Mouse (Mus musculus) liver, embryonic 12.5 days (tissue): Measurements from ENCODE around the gene Lag3. TPM values are rescaled to one million over a fixed set of nuclear protein-coding genes. Genes with fewer than 3 reads are reported as not detected.

Experiments
- ATAC-seq: fragments of 200-750 bp; cut with Nextera tagmentation; 2 replicates; pipeline ENCODE4 v1.8.0; 2017; ENCODE audit warnings: moderate number of reproducible peaks, mild to moderate bottlenecking, moderate library complexity
- H3K27ac ChIP-seq: fragments of 300-500 bp; sonication (generic); 2 replicates; pipeline ENCODE4 v1.5.1; 2016; ENCODE audit warnings: mild to moderate bottlenecking
- H3K27me3 ChIP-seq: fragments of 300-500 bp; sonication (generic); replicated peaks from 2 replicates; pipeline ENCODE4 v1.6.1; 2016; ENCODE audit warnings: mild to moderate bottlenecking, moderate library complexity
- H3K36me3 ChIP-seq: fragments of 300-500 bp; sonication (generic); 2 replicates; pipeline ENCODE4 v1.6.1; 2016; ENCODE audit warnings: mild to moderate bottlenecking, moderate library complexity
- H3K4me1 ChIP-seq: fragments of 300-500 bp; sonication (generic); 2 replicates; pipeline ENCODE4 v1.6.1; 2016
- H3K4me2 ChIP-seq: fragments of 300-500 bp; sonication (generic); 2 replicates; pipeline ENCODE4 v1.6.1; 2016; ENCODE audit warnings: mild to moderate bottlenecking, moderate library complexity
- H3K4me3 ChIP-seq: fragments of 300-500 bp; sonication (generic); 2 replicates; pipeline ENCODE4 v1.5.1; 2016; ENCODE audit warnings: mild to moderate bottlenecking, moderate library complexity
- H3K9ac ChIP-seq: fragments of 300-500 bp; sonication (generic); 2 replicates; pipeline ENCODE4 v1.6.1; 2016; ENCODE audit warnings: mild to moderate bottlenecking, moderate library complexity
- H3K9me3 ChIP-seq: fragments of 300-500 bp; sonication (generic); replicated peaks from 2 replicates; pipeline ENCODE4 v1.6.1; 2016; ENCODE audit warnings: mild to moderate bottlenecking, moderate library complexity
- WGBS: fragments of 180-500 bp; shearing (Covaris S2); methylation state at CpG from one replicate; pipeline ENCODE4 v1.1.7; 2016; ENCODE audit not compliant: insufficient replicate concordance; 5-methylcytosine and 5-hydroxymethylcytosine counted together
- polyA plus RNA-seq: library from polyadenylated mRNA; unstranded; fragments of >200 nt; fragmentation: Nextera tagmentation; extraction: Ambion mirVana; gene quantifications from 2 replicates; pipeline ENCODE4 v1.2.1, GENCODE M21; 2016

The Lag3 gene
- polyA plus RNA-seq, 1 experiment from 2014 or later = 0.32 TPM

DNA sequence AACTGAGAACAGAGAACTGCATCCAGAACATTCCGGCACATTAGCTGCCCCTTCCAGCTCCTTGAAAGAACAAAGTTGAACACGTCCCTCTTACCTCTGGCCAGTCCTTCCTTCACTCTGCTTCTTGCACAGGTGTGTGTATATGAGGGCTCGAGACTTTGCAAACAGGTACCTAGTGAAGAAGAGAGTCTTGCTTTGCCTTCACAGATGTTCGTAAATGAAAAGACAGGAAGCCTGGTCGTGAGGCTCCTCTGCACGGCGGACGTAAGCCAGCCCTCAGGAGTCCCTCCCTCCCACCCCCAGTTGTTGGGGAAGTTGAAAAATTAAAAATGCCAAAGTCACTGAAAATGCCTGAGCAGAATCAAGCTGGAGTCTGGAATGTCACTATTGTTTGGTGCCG lies 23.5 kb downstream of the Lag3 start, which contains the start of gene Cd4:
Gene Cd4 (minus strand): TSS at position 236 of the 400 bp plus-strand sequence.
- H3K36me3 ChIP-seq = no peaks in the 10 kb centered on the region
- H3K4me2 ChIP-seq = no peak within 1 kb of the TSS
- no peaks in the 10 kb centered on the region for H3K27me3 ChIP-seq
- H3K9ac ChIP-seq = no peak within 1 kb of the TSS
- no peak within 1 kb of the TSS for H3K27ac ChIP-seq
- WGBS = 70% methylated on average over 9 of the region's 9 CpGs
- H3K9me3 ChIP-seq = no peaks in the 10 kb centered on the region
- H3K4me3 ChIP-seq = no peak within 1 kb of the TSS
- ATAC-seq = no peak
- no peaks in the 10 kb centered on the region for H3K4me1 ChIP-seq

DNA sequence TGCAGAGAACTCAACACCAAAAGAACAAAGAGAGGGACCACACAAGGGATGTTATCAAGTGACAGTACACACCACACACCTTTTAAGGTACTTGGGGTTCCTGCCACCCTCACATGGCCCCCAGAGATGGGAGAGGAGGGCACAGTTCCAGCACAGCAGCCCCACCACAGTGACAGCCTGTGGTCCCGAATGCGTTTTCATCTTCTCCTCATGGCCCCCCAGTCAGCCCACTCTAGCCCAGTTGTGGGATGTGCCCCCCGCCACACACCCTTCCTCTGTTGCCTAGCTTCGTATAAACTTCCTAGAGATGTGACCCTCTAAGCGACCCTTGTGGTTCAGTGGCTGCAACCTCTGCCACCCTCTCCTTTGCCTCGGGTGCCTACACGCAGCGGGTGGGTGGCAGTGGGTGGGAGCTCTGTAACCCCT lies 25.5 kb downstream of the Lag3 start:
- ATAC-seq = no peak
- no peaks in the 10 kb centered on the region for H3K9me3 ChIP-seq
- no peaks in the 10 kb centered on the region for H3K4me1 ChIP-seq
- no peak overlapping the region for H3K4me3 ChIP-seq
- no peaks in the 10 kb centered on the region for H3K36me3 ChIP-seq
- 69% methylated on average over 8 of the region's 8 CpGs for WGBS
- no peaks in the 10 kb centered on the region for H3K27me3 ChIP-seq
- H3K27ac ChIP-seq = no peak overlapping the region
- H3K9ac ChIP-seq = no peak overlapping the region
- no peak overlapping the region for H3K4me2 ChIP-seq

- WGBS = 46% methylated on average over 10 of the region's 10 CpGs
- H3K4me1 ChIP-seq = no peaks in the 10 kb centered on the region
- no peak overlapping the region for H3K27ac ChIP-seq
- no peaks in the 10 kb centered on the region for H3K9me3 ChIP-seq
- no peak overlapping the region for H3K4me2 ChIP-seq
- H3K36me3 ChIP-seq = no peaks in the 10 kb centered on the region
- H3K9ac ChIP-seq = no peak overlapping the region
- ATAC-seq = no peak
- H3K27me3 ChIP-seq = no peaks in the 10 kb centered on the region
- H3K4me3 ChIP-seq = no peak overlapping the region
These were observed 26.6 kb downstream of the Lag3 start for GRCm38 (mm10) chr6:124884714-124885500.

- 0 out of 2 replicates have a peak, but pooled peaks cover 4% of the 10 kb centered on the region for H3K27me3 ChIP-seq
- no peaks in the 10 kb centered on the region for H3K4me1 ChIP-seq
- H3K27ac ChIP-seq = no peak overlapping the region
- H3K4me2 ChIP-seq = no peak overlapping the region
- no peaks in the 10 kb centered on the region for H3K9me3 ChIP-seq
- ATAC-seq = no peak
- H3K36me3 ChIP-seq = no peaks in the 10 kb centered on the region
- 71% methylated on average over 10 of the region's 10 CpGs for WGBS
- H3K9ac ChIP-seq = no peak overlapping the region
- no peak overlapping the region for H3K4me3 ChIP-seq
These were observed 28.2 kb downstream of the Lag3 start for GRCm38 (mm10) chr6:124883351-124883750.

DNA sequence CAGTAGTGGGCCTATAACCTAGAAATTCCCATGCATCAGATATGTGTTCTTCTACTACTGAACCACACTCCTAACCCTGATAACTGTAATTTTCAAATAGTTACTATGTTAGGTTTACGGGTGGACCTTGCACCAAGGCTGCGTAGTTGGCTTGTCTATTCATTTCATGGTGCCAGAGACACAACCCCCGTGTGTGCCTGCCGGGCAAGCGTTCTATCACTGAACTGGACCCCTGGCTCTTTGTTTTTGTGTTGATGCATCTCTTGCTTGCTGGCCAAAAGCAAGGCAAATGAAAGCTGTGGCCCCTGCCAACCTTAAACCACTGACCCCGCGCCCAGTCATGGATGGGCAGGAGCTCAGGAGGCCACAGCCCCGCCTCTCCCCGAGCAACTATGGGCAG lies 29.7 kb downstream of the Lag3 start:
- H3K36me3 ChIP-seq = no peaks in the 10 kb centered on the region
- ATAC-seq = no peak
- H3K9me3 ChIP-seq = no peaks in the 10 kb centered on the region
- H3K4me2 ChIP-seq = no peak overlapping the region
- H3K9ac ChIP-seq = no peak overlapping the region
- 0 out of 2 replicates have a peak, but pooled peaks cover 4% of the 10 kb centered on the region for H3K27me3 ChIP-seq
- no peaks in the 10 kb centered on the region for H3K4me1 ChIP-seq
- no peak overlapping the region for H3K4me3 ChIP-seq
- 76% methylated on average over 9 of the region's 9 CpGs for WGBS
- H3K27ac ChIP-seq = no peak overlapping the region

- ATAC-seq = no peak
- Histone ChIP-seq H3K9ac (no peak overlapping the region), H3K36me3 (no peaks in the 10 kb centered on the region), H3K4me1 (no peaks in the 10 kb centered on the region), H3K27ac (no peak overlapping the region), H3K4me2 (no peak overlapping the region), H3K27me3 (0 out of 2 replicates have a peak, but pooled peaks cover 9% of the 10 kb centered on the region), H3K9me3 (no peaks in the 10 kb centered on the region), H3K4me3 (no peak overlapping the region)
- WGBS = 46% methylated on average over 6 of the region's 6 CpGs
These were observed 32.1 kb downstream of the Lag3 start for GRCm38 (mm10) chr6:124879390-124879789.

GRCm38 (mm10) chr6:124874348-124874747 lies 37.2 kb downstream of the Lag3 start:
- no peaks in the 10 kb centered on the region for H3K9me3 ChIP-seq
- H3K27me3 ChIP-seq = 0 out of 2 replicates have a peak, but pooled peaks cover 15% of the 10 kb centered on the region
- H3K9ac ChIP-seq = no peak overlapping the region
- H3K27ac ChIP-seq = no peak overlapping the region
- H3K4me1 ChIP-seq = no peaks in the 10 kb centered on the region
- 20% methylated on average over 2 of the region's 3 CpGs for WGBS
- H3K4me2 ChIP-seq = no peak overlapping the region
- H3K36me3 ChIP-seq = no peaks in the 10 kb centered on the region
- no peak overlapping the region for H3K4me3 ChIP-seq
- ATAC-seq = no peak

GRCm38 (mm10) chr6:124866560-124866959 lies 44.9 kb downstream of the Lag3 start:
- Histone ChIP-seq H3K4me2 (no peak overlapping the region), H3K9ac (no peak overlapping the region), H3K36me3 (no peaks in the 10 kb centered on the region), H3K4me3 (no peak overlapping the region), H3K27me3 (peaks cover 57% of the 10 kb centered on the region), H3K4me1 (peaks cover 17% of the 10 kb centered on the region), H3K27ac (no peak overlapping the region), H3K9me3 (no peaks in the 10 kb centered on the region)
- ATAC-seq = no peak
- 50% methylated on average over 5 of the region's 7 CpGs for WGBS

DNA sequence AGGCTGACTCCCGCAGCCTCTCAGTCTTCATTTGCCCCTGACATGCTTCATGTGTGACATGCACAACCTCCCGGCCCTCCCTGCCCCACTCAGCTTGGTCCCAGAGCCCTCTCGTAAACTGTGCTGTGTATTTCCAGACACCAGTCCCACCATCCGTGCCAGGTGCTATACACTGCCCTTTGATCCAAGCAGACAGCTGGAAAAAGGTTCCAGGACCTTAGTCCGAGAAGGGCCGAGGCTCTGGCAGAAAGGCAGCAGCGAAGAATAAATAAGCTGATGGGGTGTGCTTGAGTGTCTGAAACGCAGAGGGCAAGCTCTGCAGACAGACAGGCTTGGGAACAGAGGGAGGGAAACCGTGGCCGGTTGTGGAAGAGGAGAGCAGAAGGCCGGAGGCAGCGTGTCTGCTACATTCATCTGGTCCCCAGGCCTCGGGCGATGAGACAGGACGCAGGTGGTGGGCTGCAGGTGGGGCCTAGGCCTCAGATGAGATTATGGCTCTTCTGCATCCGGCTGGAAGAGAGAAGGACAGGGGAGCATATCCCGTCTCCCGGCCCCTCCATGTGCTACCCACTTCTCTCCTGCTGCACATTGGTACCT lies 45.6 kb downstream of the Lag3 start:
- Histone ChIP-seq H3K4me2 (no peak overlapping the region), H3K4me1 (peaks cover 17% of the 10 kb centered on the region), H3K9ac (no peak overlapping the region), H3K27me3 (peaks cover 64% of the 10 kb centered on the region), H3K4me3 (no peak overlapping the region), H3K36me3 (no peaks in the 10 kb centered on the region), H3K27ac (no peak overlapping the region), H3K9me3 (no peaks in the 10 kb centered on the region)
- WGBS = 64% methylated on average over 18 of the region's 18 CpGs
- no peak for ATAC-seq

DNA sequence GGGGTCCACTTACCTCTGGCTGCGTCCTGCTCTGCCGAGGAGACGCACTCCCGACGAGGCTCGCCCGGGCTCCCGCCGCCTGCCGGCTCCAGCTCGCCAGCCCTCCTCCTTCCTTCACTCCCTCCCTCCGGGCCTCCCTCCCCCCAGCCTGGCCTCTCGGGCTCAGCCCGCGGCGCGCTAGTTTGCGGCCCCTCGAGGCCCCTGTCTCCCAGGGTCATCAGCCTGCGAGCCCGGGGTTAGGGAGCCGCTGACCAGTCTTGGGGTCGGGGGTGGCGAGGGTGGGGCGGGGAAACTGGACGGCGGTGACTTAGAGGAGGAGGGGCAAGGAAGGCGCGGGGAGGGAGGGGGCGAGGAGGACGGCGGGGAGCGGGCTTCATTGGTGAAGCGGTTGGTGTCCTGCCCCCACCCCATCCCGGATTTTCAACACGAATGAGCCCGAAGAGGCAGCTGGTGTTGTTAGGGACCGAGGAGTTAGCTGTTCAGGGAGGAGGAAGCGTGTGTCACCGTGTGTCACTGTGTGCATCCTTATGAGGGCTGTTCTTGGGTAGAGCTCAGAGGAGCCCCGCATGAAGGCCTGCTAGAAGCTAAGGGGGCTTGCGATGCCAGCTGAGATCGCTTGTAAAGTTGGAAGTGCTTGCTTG lies 47.7 kb downstream of the Lag3 start, which contains the start of gene Gpr162:
Gene Gpr162 (minus strand): TSS at position 326 of the 641 bp plus-strand sequence.
- Histone ChIP-seq H3K27me3 (peaks cover 85% of the 10 kb centered on the region), H3K27ac (no peak within 1 kb of the TSS)
- WGBS = under 1% methylated on average over 42 of the region's 43 CpGs

DNA sequence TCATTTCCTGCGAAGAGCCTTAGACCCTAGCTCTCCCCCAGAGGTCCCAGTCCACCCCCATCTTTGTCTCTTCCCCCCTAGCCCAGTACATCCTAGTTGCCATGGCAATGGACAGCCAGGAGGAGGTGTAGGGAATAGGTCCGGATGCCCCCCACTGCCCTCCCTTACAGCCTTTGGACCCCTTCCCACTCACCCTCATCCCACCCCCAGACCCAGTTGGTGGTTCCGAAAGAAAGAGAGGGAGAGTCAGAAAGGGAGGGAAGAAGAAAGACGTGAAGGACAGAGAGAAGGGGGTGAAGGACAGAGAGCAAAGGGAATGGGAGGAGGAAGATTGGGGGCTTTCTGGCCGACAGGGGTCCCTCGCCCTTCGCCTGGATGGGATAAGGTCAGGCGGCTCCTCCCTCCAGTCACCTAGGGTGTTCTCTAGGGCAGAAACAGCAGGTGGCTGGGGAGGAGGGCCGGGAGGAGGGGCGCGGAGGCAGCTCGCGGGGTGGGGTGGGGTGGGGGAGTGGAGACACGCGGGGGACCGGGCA lies 48.3 kb downstream of the Lag3 start:
- Histone ChIP-seq H3K9me3 (no peaks in the 10 kb centered on the region), H3K4me2 (peak overlapping the region; percentile 72), H3K36me3 (no peaks in the 10 kb centered on the region), H3K9ac (no peak overlapping the region; the same call in 1 of the 2 replicates), H3K27ac (no peak overlapping the region), H3K27me3 (peaks cover 91% of the 10 kb centered on the region), H3K4me1 (peaks cover 17% of the 10 kb centered on the region), H3K4me3 (peak overlapping the region; percentile 48)
- peak; percentile 12; the same call in 1 of the 2 replicates for ATAC-seq
- WGBS = 4% methylated on average over 10 of the region's 16 CpGs

More for the DNA sequence above, 47.7 kb downstream of the Lag3 start, which contains the start of gene Gpr162:
- ATAC-seq = peak; percentile 28; the same call in 1 of the 2 replicates
- no peaks in the 10 kb centered on the region for H3K36me3 ChIP-seq
- peak within 1 kb of the TSS; percentile 72 for H3K4me2 ChIP-seq
- H3K9ac ChIP-seq = no peak within 1 kb of the TSS; the same call in 1 of the 2 replicates
- no peaks in the 10 kb centered on the region for H3K9me3 ChIP-seq
- H3K4me1 ChIP-seq = peaks cover 17% of the 10 kb centered on the region
- peak within 1 kb of the TSS; percentile 48 for H3K4me3 ChIP-seq
